Mouse (Mus musculus) hindbrain, embryonic 14.5 days (tissue): ENCODE data around the gene Lrrn1. TPM values are rescaled to one million over a fixed set of nuclear protein-coding genes. Genes with fewer than 3 reads are reported as not detected.

Experiments used
- ATAC-seq: fragments of 200-750 bp; cut with Nextera tagmentation; 2 replicates; pipeline ENCODE4 v1.8.0; 2017; ENCODE audit warnings: moderate number of reproducible peaks, mild to moderate bottlenecking, moderate TSS enrichment, moderate library complexity; ENCODE audit not compliant: low FRiP score
- DNase-seq: peaks from one replicate; pipeline ENCODE4 v3.0.0-alpha.2; 2015; ENCODE audit warnings: low spot score
- H3K27ac ChIP-seq: fragments of 300-500 bp; sonication (generic); 2 replicates; pipeline ENCODE4 v1.5.1; 2014; ENCODE audit warnings: mild to moderate bottlenecking, moderate library complexity
- H3K27me3 ChIP-seq: fragments of 300-500 bp; sonication (generic); 2 replicates; pipeline ENCODE4 v1.6.1; 2014; ENCODE audit warnings: mild to moderate bottlenecking, low read length, mixed read lengths; ENCODE audit not compliant: control insufficient read depth, insufficient read depth
- H3K36me3 ChIP-seq: fragments of 300-500 bp; sonication (generic); replicated peaks from 2 replicates; pipeline ENCODE4 v1.6.1; 2014; ENCODE audit not compliant: control insufficient read depth, insufficient read depth
- H3K4me1 ChIP-seq: fragments of 300-500 bp; sonication (generic); replicated peaks from 2 replicates; pipeline ENCODE4 v1.6.1; 2014; ENCODE audit warnings: antibody characterized with exemption, low read length, mixed read lengths; ENCODE audit not compliant: control insufficient read depth, insufficient read depth
- H3K4me2 ChIP-seq: fragments of 300-500 bp; sonication (generic); replicated peaks from 2 replicates; pipeline ENCODE4 v1.6.1; 2014; ENCODE audit warnings: mild to moderate bottlenecking, moderate library complexity
- H3K4me3 ChIP-seq: fragments of 300-500 bp; sonication (generic); replicated peaks from 2 replicates; pipeline ENCODE4 v1.5.1; 2014; ENCODE audit warnings: mild to moderate bottlenecking, low read length
- H3K9ac ChIP-seq: fragments of 300-500 bp; sonication (generic); 2 replicates; pipeline ENCODE4 v1.6.1; 2014
- H3K9me3 ChIP-seq: fragments of 300-500 bp; sonication (generic); 2 replicates; pipeline ENCODE4 v1.6.1; 2016; ENCODE audit warnings: low read length; ENCODE audit not compliant: control insufficient read depth
- WGBS: fragments of 180-500 bp; shearing (Covaris S2); extraction: QIAGEN DNeasy Blood & Tissue Kit; methylation state at CpG from one replicate; pipeline ENCODE4 v1.1.7; 2014; 5-methylcytosine and 5-hydroxymethylcytosine counted together
- polyA plus RNA-seq: library from polyadenylated mRNA; unstranded; fragments of >200 nt; fragmentation: Nextera tagmentation; extraction: Ambion mirVana; gene quantifications from 2 replicates; pipeline ENCODE4 v1.2.1, GENCODE M21; 2014

Lrrn1 gene
- polyA plus RNA-seq, 1 experiment from 2014 or later = 101 TPM

- 92% methylated on average over 4 of the region's 4 CpGs for WGBS
These were observed 7.1 kb downstream of the Lrrn1 start for GRCm38 (mm10) chr6:107536631-107537030.

GRCm38 (mm10) chr6:107541222-107541621, 11.7 kb downstream of the Lrrn1 start:
- DNase-seq (no peak), ATAC-seq (no peak)
- Histone ChIP-seq H3K4me3 (no peak overlapping the region), H3K36me3 (peaks cover 5% of the 10 kb centered on the region; the same call in 1 of the 2 replicates), H3K9me3 (no peaks in the 10 kb centered on the region), H3K4me2 (no peak overlapping the region), H3K4me1 (peaks cover 9% of the 10 kb centered on the region; the same call in 1 of the 2 replicates), H3K9ac (no peak overlapping the region), H3K27me3 (no peaks in the 10 kb centered on the region), H3K27ac (no peak overlapping the region)
- WGBS = 86% methylated on average over 11 of the region's 11 CpGs

More at GRCm38 (mm10) chr6:107536631-107537030, 7.1 kb downstream of the Lrrn1 start:
- Histone ChIP-seq H3K36me3 (peaks cover 5% of the 10 kb centered on the region; the same call in 1 of the 2 replicates), H3K9ac (no peak overlapping the region), H3K4me3 (no peak overlapping the region), H3K27ac (no peak overlapping the region), H3K27me3 (no peaks in the 10 kb centered on the region), H3K4me1 (peaks cover 36% of the 10 kb centered on the region), H3K9me3 (no peaks in the 10 kb centered on the region), H3K4me2 (no peak overlapping the region)
- ATAC-seq = no peak
- DNase-seq = no peak

GRCm38 (mm10) chr6:107541918-107542317, 12.3 kb downstream of the Lrrn1 start:
- ATAC-seq (no peak), DNase-seq (no peak)
- Histone ChIP-seq H3K9me3 (no peaks in the 10 kb centered on the region), H3K9ac (no peak overlapping the region), H3K4me3 (no peak overlapping the region), H3K4me1 (peaks cover 9% of the 10 kb centered on the region; the same call in 1 of the 2 replicates), H3K4me2 (no peak overlapping the region), H3K36me3 (peaks cover 5% of the 10 kb centered on the region; the same call in 1 of the 2 replicates), H3K27ac (no peak overlapping the region), H3K27me3 (no peaks in the 10 kb centered on the region)
- 79% methylated on average over 4 of the region's 4 CpGs for WGBS

- Histone ChIP-seq H3K4me3 (no peak overlapping the region), H3K27ac (no peak overlapping the region), H3K9ac (no peak overlapping the region), H3K27me3 (no peaks in the 10 kb centered on the region), H3K36me3 (no peaks in the 10 kb centered on the region; the same call in 1 of the 2 replicates), H3K4me1 (peaks cover 3% of the 10 kb centered on the region; the same call in 1 of the 2 replicates), H3K9me3 (no peaks in the 10 kb centered on the region), H3K4me2 (no peak overlapping the region)
- WGBS = 46% methylated on average over 2 of the region's 2 CpGs
- ATAC-seq = 0 out of 2 replicates have a peak, but pooled peaks have one; percentile 34
- no peak for DNase-seq
These were observed 16.7 kb downstream of the Lrrn1 start for GRCm38 (mm10) chr6:107546272-107546671.

GRCm38 (mm10) chr6:107552511-107552910, 22.9 kb downstream of the Lrrn1 start:
- H3K4me3 ChIP-seq = no peak overlapping the region
- ATAC-seq = no peak
- H3K36me3 ChIP-seq = no peaks in the 10 kb centered on the region; the same call in 1 of the 2 replicates
- H3K27me3 ChIP-seq = no peaks in the 10 kb centered on the region
- no peak for DNase-seq
- H3K27ac ChIP-seq = no peak overlapping the region
- H3K9ac ChIP-seq = no peak overlapping the region
- H3K4me1 ChIP-seq = peaks cover 18% of the 10 kb centered on the region
- no peak overlapping the region for H3K4me2 ChIP-seq
- no peaks in the 10 kb centered on the region for H3K9me3 ChIP-seq
- 92% methylated on average over 1 of the region's 1 CpGs for WGBS

- Histone ChIP-seq H3K9me3 (no peaks in the 10 kb centered on the region), H3K9ac (no peak overlapping the region), H3K27me3 (no peaks in the 10 kb centered on the region), H3K4me3 (no peak overlapping the region), H3K4me2 (no peak overlapping the region), H3K36me3 (no peaks in the 10 kb centered on the region; the same call in 1 of the 2 replicates), H3K4me1 (peaks cover 27% of the 10 kb centered on the region), H3K27ac (no peak overlapping the region)
- 90% methylated on average over 5 of the region's 5 CpGs for WGBS
- DNase-seq (no peak), ATAC-seq (no peak)
These were observed 25.8 kb downstream of the Lrrn1 start for GRCm38 (mm10) chr6:107555364-107555763.

- ATAC-seq = peak; percentile 85
- DNase-seq = peak; percentile 63
- H3K27me3 ChIP-seq = no peaks in the 10 kb centered on the region
- no peaks in the 10 kb centered on the region for H3K36me3 ChIP-seq
- H3K9ac ChIP-seq = no peak overlapping the region
- H3K27ac ChIP-seq = peak overlapping the region; percentile 52; the same call in 1 of the 2 replicates
- H3K4me2 ChIP-seq = no peak overlapping the region
- H3K4me3 ChIP-seq = no peak overlapping the region
- 35% methylated on average over 3 of the region's 3 CpGs for WGBS
- peaks cover 27% of the 10 kb centered on the region for H3K4me1 ChIP-seq
- no peaks in the 10 kb centered on the region for H3K9me3 ChIP-seq
These were observed 27.4 kb downstream of the Lrrn1 start for GRCm38 (mm10) chr6:107556996-107557395.

GRCm38 (mm10) chr6:107557806-107558205, 28.2 kb downstream of the Lrrn1 start:
- ATAC-seq (no peak), DNase-seq (no peak)
- Histone ChIP-seq H3K27ac (no peak overlapping the region), H3K27me3 (no peaks in the 10 kb centered on the region), H3K4me1 (peaks cover 27% of the 10 kb centered on the region), H3K36me3 (no peaks in the 10 kb centered on the region), H3K4me2 (no peak overlapping the region), H3K9ac (no peak overlapping the region), H3K9me3 (no peaks in the 10 kb centered on the region), H3K4me3 (no peak overlapping the region)
- WGBS = 74% methylated on average over 3 of the region's 3 CpGs

- no peaks in the 10 kb centered on the region for H3K9me3 ChIP-seq
- peaks cover 14% of the 10 kb centered on the region for H3K4me1 ChIP-seq
- no peak overlapping the region for H3K27ac ChIP-seq
- peaks cover 6% of the 10 kb centered on the region for H3K36me3 ChIP-seq
- no peaks in the 10 kb centered on the region for H3K27me3 ChIP-seq
- H3K4me3 ChIP-seq = no peak overlapping the region
- DNase-seq (no peak), ATAC-seq (no peak)
- WGBS = 99% methylated on average over 2 of the region's 2 CpGs
- H3K9ac ChIP-seq = no peak overlapping the region
- no peak overlapping the region for H3K4me2 ChIP-seq
These were observed 32.7 kb downstream of the Lrrn1 start for GRCm38 (mm10) chr6:107562255-107562654.
